In the genomic region with DNA sequence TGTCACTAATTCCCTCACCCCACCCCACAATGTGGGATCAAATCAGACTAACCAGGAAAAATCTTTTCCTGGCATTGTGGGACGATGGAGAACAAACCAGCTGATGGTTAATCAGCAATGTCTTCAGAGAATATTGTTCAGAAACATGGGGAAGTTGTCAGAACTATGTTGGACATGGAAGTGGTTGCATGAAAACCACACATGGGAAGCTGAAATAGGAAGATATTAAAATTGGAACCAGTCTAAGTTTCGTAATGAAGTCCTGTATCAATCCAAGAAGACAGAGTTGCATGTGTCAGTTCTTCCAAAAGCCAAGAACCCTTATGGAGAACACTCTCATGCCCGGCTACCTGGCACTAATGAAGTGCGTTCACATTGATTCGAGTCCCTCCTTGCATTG, we compare ENCODE assay signal across 17 mouse cellular contexts.
"Had no signal": no experiment of that assay in that cellular context is flagged by ENCODE, and none has a peak within 500 bp of the region (broad histone marks: within the 10 kb centered on the region; RNA-seq: fewer than 3 reads in every experiment).

No protein-coding gene starts in this region.

- ATAC-seq: hindbrain, postnatal 0 days; intestine, embryonic 16.5 days had no signal

- DNase-seq: gastrocnemius, adult 2 months; gastrocnemius, postnatal 10 days; gastrocnemius, postnatal 25 days; heart, adult 11 months; heart, adult 2 months; heart, postnatal 14 days; heart, postnatal 36 days; kidney, adult 11 months; kidney, adult 2 months; kidney, adult 9 months; kidney, postnatal 14 days; kidney, postnatal 36 days; layer of hippocampus, adult 9-11 months; layer of hippocampus, postnatal 36 days; left cerebral cortex, postnatal 4 days had no signal
